Mouse (Mus musculus): ENCODE results near the gene Gna12. TPM values are rescaled to one million over a fixed set of nuclear protein-coding genes. Genes with fewer than 3 reads are reported as not detected.

The Gna12 gene
- polyA plus RNA-seq, 1 experiment from 2014 or later = 6.9 TPM

GRCm38 (mm10) chr5:140795176-140795575 is 35.1 kb downstream of the Gna12 start:
- no peaks in the 10 kb centered on the region for H3K27me3 ChIP-seq (ENCODE audit: control insufficient read depth, insufficient read depth, low read length)
- H3K9me3 ChIP-seq (replicated peaks; ENCODE audit: control insufficient read depth, low read length) = no peaks in the 10 kb centered on the region
- no peak overlapping the region for H3K4me3 ChIP-seq (replicated peaks; ENCODE audit: low read length)
- H3K36me3 ChIP-seq (ENCODE audit: control insufficient read depth, insufficient read depth, low read length) = no peaks in the 10 kb centered on the region
- H3K9ac ChIP-seq (ENCODE audit: low read length) = no peak overlapping the region
- H3K4me2 ChIP-seq (ENCODE audit: low read depth, low read length) = no peak overlapping the region
- ATAC-seq (ENCODE audit: insufficient read depth, low FRiP score) = no peak
- WGBS = 49% methylated on average over 2 of the region's 2 CpGs
- no peak overlapping the region for H3K27ac ChIP-seq (ENCODE audit: low read length)
- H3K4me1 ChIP-seq (ENCODE audit: control insufficient read depth, insufficient read depth, low read length) = peaks cover 44% of the 10 kb centered on the region

GRCm38 (mm10) chr5:140794753-140795152 is 35.5 kb downstream of the Gna12 start:
- no peak overlapping the region for H3K9ac ChIP-seq (ENCODE audit: low read length)
- H3K4me1 ChIP-seq (ENCODE audit: control insufficient read depth, insufficient read depth, low read length) = peaks cover 48% of the 10 kb centered on the region
- no peak overlapping the region for H3K27ac ChIP-seq (ENCODE audit: low read length)
- no peaks in the 10 kb centered on the region for H3K9me3 ChIP-seq (replicated peaks; ENCODE audit: control insufficient read depth, low read length)
- H3K27me3 ChIP-seq (ENCODE audit: control insufficient read depth, insufficient read depth, low read length) = no peaks in the 10 kb centered on the region
- H3K36me3 ChIP-seq (ENCODE audit: control insufficient read depth, insufficient read depth, low read length) = no peaks in the 10 kb centered on the region
- ATAC-seq (ENCODE audit: insufficient read depth, low FRiP score) = no peak
- 27% methylated on average over 3 of the region's 3 CpGs for WGBS
- H3K4me2 ChIP-seq (ENCODE audit: low read depth, low read length) = no peak overlapping the region
- H3K4me3 ChIP-seq (replicated peaks; ENCODE audit: low read length) = no peak overlapping the region

- H3K27me3 ChIP-seq (ENCODE audit: control insufficient read depth, insufficient read depth, low read length) = no peaks in the 10 kb centered on the region
- peak overlapping the region; percentile 93 for H3K27ac ChIP-seq (ENCODE audit: low read length)
- no peaks in the 10 kb centered on the region for H3K9me3 ChIP-seq (replicated peaks; ENCODE audit: control insufficient read depth, low read length)
- 25% methylated on average over 5 of the region's 5 CpGs for WGBS
- H3K36me3 ChIP-seq (ENCODE audit: control insufficient read depth, insufficient read depth, low read length) = no peaks in the 10 kb centered on the region
- no peak overlapping the region for H3K4me2 ChIP-seq (ENCODE audit: low read depth, low read length)
- H3K9ac ChIP-seq (ENCODE audit: low read length) = no peak overlapping the region
- no peak overlapping the region for H3K4me3 ChIP-seq (replicated peaks; ENCODE audit: low read length)
- no peak for ATAC-seq (ENCODE audit: insufficient read depth, low FRiP score)
- peaks cover 57% of the 10 kb centered on the region for H3K4me1 ChIP-seq (ENCODE audit: control insufficient read depth, insufficient read depth, low read length)
These were observed 38.0 kb downstream of the Gna12 start for GRCm38 (mm10) chr5:140792233-140792632.

GRCm38 (mm10) chr5:140790937-140791877 is 39.0 kb downstream of the Gna12 start:
- H3K27ac ChIP-seq (ENCODE audit: low read length) = peak overlapping the region; percentile 93
- H3K9me3 ChIP-seq (replicated peaks; ENCODE audit: control insufficient read depth, low read length) = no peaks in the 10 kb centered on the region
- peak overlapping the region; percentile 34; the same call in 1 of the 2 replicates for H3K4me2 ChIP-seq (ENCODE audit: low read depth, low read length)
- peak; percentile 65 for ATAC-seq (ENCODE audit: insufficient read depth, low FRiP score)
- no peak overlapping the region for H3K4me3 ChIP-seq (replicated peaks; ENCODE audit: low read length)
- H3K4me1 ChIP-seq (ENCODE audit: control insufficient read depth, insufficient read depth, low read length) = peaks cover 58% of the 10 kb centered on the region
- H3K9ac ChIP-seq (ENCODE audit: low read length) = peak overlapping the region; percentile 37; the same call in 1 of the 2 replicates
- no peaks in the 10 kb centered on the region for H3K27me3 ChIP-seq (ENCODE audit: control insufficient read depth, insufficient read depth, low read length)
- WGBS = 26% methylated on average over 9 of the region's 9 CpGs
- no peaks in the 10 kb centered on the region for H3K36me3 ChIP-seq (ENCODE audit: control insufficient read depth, insufficient read depth, low read length)

GRCm38 (mm10) chr5:140790392-140790791 is 39.8 kb downstream of the Gna12 start:
- 43% methylated on average over 2 of the region's 2 CpGs for WGBS

GRCm38 (mm10) chr5:140789561-140789960 is 40.7 kb downstream of the Gna12 start:
- Histone ChIP-seq H3K4me1 (ENCODE audit: control insufficient read depth, insufficient read depth, low read length) (peaks cover 61% of the 10 kb centered on the region), H3K4me3 (replicated peaks; ENCODE audit: low read length) (no peak overlapping the region), H3K27me3 (ENCODE audit: control insufficient read depth, insufficient read depth, low read length) (no peaks in the 10 kb centered on the region), H3K9me3 (replicated peaks; ENCODE audit: control insufficient read depth, low read length) (no peaks in the 10 kb centered on the region), H3K4me2 (ENCODE audit: low read depth, low read length) (no peak overlapping the region), H3K27ac (ENCODE audit: low read length) (no peak overlapping the region), H3K9ac (ENCODE audit: low read length) (no peak overlapping the region), H3K36me3 (ENCODE audit: control insufficient read depth, insufficient read depth, low read length) (0 out of 2 replicates have a peak, but pooled peaks cover 8% of the 10 kb centered on the region)
- no peak for ATAC-seq (ENCODE audit: insufficient read depth, low FRiP score)

More at GRCm38 (mm10) chr5:140790392-140790791, 39.8 kb downstream of the Gna12 start:
- Histone ChIP-seq H3K4me3 (replicated peaks; ENCODE audit: low read length) (no peak overlapping the region), H3K36me3 (ENCODE audit: control insufficient read depth, insufficient read depth, low read length) (no peaks in the 10 kb centered on the region), H3K27ac (ENCODE audit: low read length) (peak overlapping the region; percentile 93), H3K4me2 (ENCODE audit: low read depth, low read length) (no peak overlapping the region), H3K9ac (ENCODE audit: low read length) (no peak overlapping the region), H3K4me1 (ENCODE audit: control insufficient read depth, insufficient read depth, low read length) (peaks cover 63% of the 10 kb centered on the region), H3K9me3 (replicated peaks; ENCODE audit: control insufficient read depth, low read length) (no peaks in the 10 kb centered on the region), H3K27me3 (ENCODE audit: control insufficient read depth, insufficient read depth, low read length) (no peaks in the 10 kb centered on the region)
- ATAC-seq (ENCODE audit: insufficient read depth, low FRiP score) = no peak

GRCm38 (mm10) chr5:140785240-140785872 is 44.9 kb downstream of the Gna12 start:
- no peaks in the 10 kb centered on the region for H3K9me3 ChIP-seq (replicated peaks; ENCODE audit: control insufficient read depth, low read length)
- H3K9ac ChIP-seq (ENCODE audit: low read length) = peak overlapping the region; percentile 38; the same call in 1 of the 2 replicates
- no peak for ATAC-seq (ENCODE audit: insufficient read depth, low FRiP score)
- H3K4me1 ChIP-seq (ENCODE audit: control insufficient read depth, insufficient read depth, low read length) = peaks cover 26% of the 10 kb centered on the region
- no peak overlapping the region for H3K4me2 ChIP-seq (ENCODE audit: low read depth, low read length)
- peaks cover 19% of the 10 kb centered on the region for H3K36me3 ChIP-seq (ENCODE audit: control insufficient read depth, insufficient read depth, low read length)
- H3K27ac ChIP-seq (ENCODE audit: low read length) = 0 out of 2 replicates have a peak overlapping the region, but pooled peaks have one; percentile 2
- no peak overlapping the region for H3K4me3 ChIP-seq (replicated peaks; ENCODE audit: low read length)
- no peaks in the 10 kb centered on the region for H3K27me3 ChIP-seq (ENCODE audit: control insufficient read depth, insufficient read depth, low read length)
- WGBS = 78% methylated on average over 13 of the region's 13 CpGs

GRCm38 (mm10) chr5:140784288-140784687 is 45.9 kb downstream of the Gna12 start:
- ATAC-seq (ENCODE audit: insufficient read depth, low FRiP score) = no peak
- no peak overlapping the region for H3K4me3 ChIP-seq (replicated peaks; ENCODE audit: low read length)
- no peaks in the 10 kb centered on the region for H3K9me3 ChIP-seq (replicated peaks; ENCODE audit: control insufficient read depth, low read length)
- H3K4me1 ChIP-seq (ENCODE audit: control insufficient read depth, insufficient read depth, low read length) = peaks cover 20% of the 10 kb centered on the region
- 79% methylated on average over 6 of the region's 6 CpGs for WGBS
- no peaks in the 10 kb centered on the region for H3K27me3 ChIP-seq (ENCODE audit: control insufficient read depth, insufficient read depth, low read length)
- no peak overlapping the region for H3K27ac ChIP-seq (ENCODE audit: low read length)
- H3K9ac ChIP-seq (ENCODE audit: low read length) = no peak overlapping the region
- H3K4me2 ChIP-seq (ENCODE audit: low read depth, low read length) = no peak overlapping the region
- peaks cover 19% of the 10 kb centered on the region for H3K36me3 ChIP-seq (ENCODE audit: control insufficient read depth, insufficient read depth, low read length)

- peaks cover 19% of the 10 kb centered on the region for H3K36me3 ChIP-seq (ENCODE audit: control insufficient read depth, insufficient read depth, low read length)
- no peak for ATAC-seq (ENCODE audit: insufficient read depth, low FRiP score)
- H3K4me1 ChIP-seq (ENCODE audit: control insufficient read depth, insufficient read depth, low read length) = peaks cover 19% of the 10 kb centered on the region
- no peak overlapping the region for H3K4me3 ChIP-seq (replicated peaks; ENCODE audit: low read length)
- H3K9ac ChIP-seq (ENCODE audit: low read length) = no peak overlapping the region
- H3K9me3 ChIP-seq (replicated peaks; ENCODE audit: control insufficient read depth, low read length) = no peaks in the 10 kb centered on the region
- H3K4me2 ChIP-seq (ENCODE audit: low read depth, low read length) = no peak overlapping the region
- no peak overlapping the region for H3K27ac ChIP-seq (ENCODE audit: low read length)
- H3K27me3 ChIP-seq (ENCODE audit: control insufficient read depth, insufficient read depth, low read length) = no peaks in the 10 kb centered on the region
- 98% methylated on average over 4 of the region's 4 CpGs for WGBS
These were observed 46.7 kb downstream of the Gna12 start for GRCm38 (mm10) chr5:140783577-140783976.
